Mouse (Mus musculus): ENCODE results near the gene Anks3. TPM values are rescaled to one million over a fixed set of nuclear protein-coding genes. Genes with fewer than 3 reads are reported as not detected.

Gene Anks3
- polyA plus RNA-seq, 2 experiments, result 10.2 to 16.2 TPM

DNA sequence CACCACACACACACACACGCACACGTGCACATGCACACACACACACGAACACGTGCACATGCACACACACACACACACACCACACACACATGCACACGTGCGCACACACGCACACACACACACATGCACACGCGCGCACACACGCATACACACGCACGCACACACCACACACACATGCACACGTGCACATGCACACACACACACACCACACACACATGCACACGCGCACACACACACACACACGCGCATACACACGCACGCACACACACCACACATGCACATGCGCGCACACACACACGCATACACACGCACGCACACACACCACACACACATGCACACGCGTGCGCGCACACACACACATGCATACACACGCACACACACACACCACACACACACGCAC is 28.6 kb downstream of the Anks3 start:
- no peak overlapping the region for H3K4me2 ChIP-seq (ENCODE audit: low read depth)
- H3K4me1 ChIP-seq (replicated peaks; ENCODE audit: control insufficient read depth in 2 of 2, insufficient read depth in 2 of 2, low read length in 1 of 2), result peaks cover 0 to 4% of the 10 kb centered on the region in 2 experiments; a peak in 2 of 4 replicates
- H3K9me3 ChIP-seq (ENCODE audit: control insufficient read depth, low read length), result no peaks in the 10 kb centered on the region
- no peak overlapping the region for H3K27ac ChIP-seq
- TF ChIP-seq CTCF (IDR thresholded peaks at IDR 0.05; ENCODE audit: low read depth) (no peak; the same call in 1 of the 2 replicates), EP300 (IDR thresholded peaks at IDR 0.05; ENCODE audit: low read depth) (no peak)
- no peaks in the 10 kb centered on the region for H3K27me3 ChIP-seq (ENCODE audit: control insufficient read depth, insufficient read depth, low read length)
- no peak overlapping the region for H3K4me3 ChIP-seq (ENCODE audit: insufficient read depth in 1 of 2, low read depth in 2 of 2, low read length in 2 of 2)
- peaks cover 3% of the 10 kb centered on the region; the same call in 1 of the 2 replicates for H3K36me3 ChIP-seq (replicated peaks; ENCODE audit: control insufficient read depth, insufficient read depth, low read depth)
- no peak overlapping the region for H3K9ac ChIP-seq (replicated peaks)
- DNase-seq (ENCODE audit: low read depth in 3 of 3, low spot score in 3 of 3), result no peak
- WGBS (ENCODE audit: insufficient replicate concordance), result 94% methylated on average over 31 of the region's 31 CpGs
- ATAC-seq (ENCODE audit: insufficient read depth), result no peak

DNA sequence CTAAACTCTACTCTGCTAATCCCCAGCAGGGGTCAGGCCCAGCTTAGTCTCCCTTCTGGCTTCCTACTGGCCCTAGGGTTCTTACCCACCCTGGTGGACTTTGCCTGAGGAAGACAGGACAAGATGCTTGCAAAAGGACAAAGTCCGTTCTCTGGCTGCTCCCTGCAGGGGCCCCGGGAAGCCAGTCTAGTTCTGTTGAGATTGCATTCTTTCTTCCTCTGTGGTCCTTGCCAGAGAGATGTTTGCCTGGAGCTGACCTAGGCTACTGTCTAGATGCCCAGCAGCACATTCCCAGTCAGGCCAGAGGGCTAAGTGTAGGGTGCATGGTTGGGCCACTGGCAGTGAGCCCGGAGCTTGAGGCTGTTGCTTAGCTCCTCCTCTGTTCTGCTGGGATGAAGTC is 31.6 kb downstream of the Anks3 start:
- TF ChIP-seq CTCF (IDR thresholded peaks at IDR 0.05; ENCODE audit: low read depth) (no peak), EP300 (IDR thresholded peaks at IDR 0.05; ENCODE audit: low read depth) (no peak)

DNA sequence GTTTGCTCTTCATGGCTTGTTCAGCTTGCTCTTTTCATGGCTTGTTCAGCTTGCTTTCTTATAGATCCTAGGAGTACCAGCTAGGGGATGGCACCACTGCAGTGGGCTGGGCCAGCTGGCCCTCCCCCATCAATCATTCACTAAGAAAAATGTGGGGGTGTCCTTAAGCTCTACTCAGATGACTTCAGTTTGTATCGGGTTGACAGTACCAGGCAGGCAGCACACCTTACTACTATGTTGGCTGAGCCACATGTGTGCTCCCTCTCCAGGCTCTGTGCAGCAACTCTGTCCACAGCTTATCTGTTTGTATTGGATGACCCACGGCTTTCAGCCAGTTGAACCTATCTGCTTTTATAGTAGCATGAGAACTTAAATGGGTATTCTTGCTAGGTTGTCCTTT is 35.5 kb downstream of the Anks3 start:
- Histone ChIP-seq H3K4me1 (replicated peaks; ENCODE audit: control insufficient read depth in 2 of 2, insufficient read depth in 2 of 2, low read length in 1 of 2) (0 out of 4 replicates have a peak, but pooled peaks cover 0 to 6% of the 10 kb centered on the region in 2 experiments), H3K9ac (replicated peaks) (no peak overlapping the region), H3K9me3 (ENCODE audit: control insufficient read depth, low read length) (no peaks in the 10 kb centered on the region), H3K36me3 (replicated peaks; ENCODE audit: control insufficient read depth, insufficient read depth, low read depth) (peaks cover 3% of the 10 kb centered on the region), H3K27ac (no peak overlapping the region), H3K27me3 (ENCODE audit: control insufficient read depth, insufficient read depth, low read length) (no peaks in the 10 kb centered on the region), H3K4me3 (ENCODE audit: insufficient read depth in 1 of 2, low read depth in 2 of 2, low read length in 2 of 2) (no peak overlapping the region), H3K4me2 (ENCODE audit: low read depth) (no peak overlapping the region)
- ATAC-seq (ENCODE audit: insufficient read depth) (no peak), DNase-seq (ENCODE audit: low read depth in 3 of 3, low spot score in 3 of 3) (no peak)
- TF ChIP-seq CTCF (IDR thresholded peaks at IDR 0.05; ENCODE audit: low read depth) (no peak), EP300 (IDR thresholded peaks at IDR 0.05; ENCODE audit: low read depth) (no peak)
- 55% methylated on average over 2 of the region's 2 CpGs for WGBS (ENCODE audit: insufficient replicate concordance)

More for the DNA sequence above, 31.6 kb downstream of the Anks3 start:
- Histone ChIP-seq H3K27me3 (ENCODE audit: control insufficient read depth, insufficient read depth, low read length) (no peaks in the 10 kb centered on the region), H3K9me3 (ENCODE audit: control insufficient read depth, low read length) (no peaks in the 10 kb centered on the region), H3K27ac (no peak overlapping the region), H3K9ac (replicated peaks) (no peak overlapping the region), H3K36me3 (replicated peaks; ENCODE audit: control insufficient read depth, insufficient read depth, low read depth) (peaks cover 3% of the 10 kb centered on the region; the same call in 1 of the 2 replicates), H3K4me3 (ENCODE audit: insufficient read depth in 1 of 2, low read depth in 2 of 2, low read length in 2 of 2) (no peak overlapping the region), H3K4me2 (ENCODE audit: low read depth) (no peak overlapping the region), H3K4me1 (replicated peaks; ENCODE audit: control insufficient read depth in 2 of 2, insufficient read depth in 2 of 2, low read length in 1 of 2) (0 out of 4 replicates have a peak, but pooled peaks cover 0 to 3% of the 10 kb centered on the region in 2 experiments)
- DNase-seq (ENCODE audit: low read depth in 3 of 3, low spot score in 3 of 3), result no peak
- ATAC-seq (ENCODE audit: insufficient read depth), result no peak
- WGBS (ENCODE audit: insufficient replicate concordance), result 76% methylated on average over 3 of the region's 3 CpGs

DNA sequence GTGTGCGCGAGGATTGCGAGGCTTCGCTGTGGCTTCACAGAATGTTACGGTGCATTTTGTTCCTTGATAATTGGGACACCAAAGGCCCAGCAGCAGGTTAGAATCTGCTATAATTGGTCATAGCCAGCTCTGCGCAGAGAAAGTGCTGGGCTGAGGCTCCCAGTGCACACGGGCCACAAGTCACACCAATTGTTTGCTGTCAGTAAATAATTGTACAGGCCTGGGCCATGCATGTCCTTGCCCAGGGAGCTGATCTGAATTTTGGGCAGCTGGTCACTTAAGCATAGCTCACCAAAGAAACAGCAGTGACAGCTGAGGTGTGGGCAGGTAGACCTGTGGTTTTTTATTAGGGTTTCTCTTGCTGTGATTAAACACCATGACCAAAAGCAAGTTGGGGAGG is 36.0 kb downstream of the Anks3 start:
- 84% methylated on average over 7 of the region's 7 CpGs for WGBS (ENCODE audit: insufficient replicate concordance)
- Histone ChIP-seq H3K9me3 (ENCODE audit: control insufficient read depth, low read length) (no peaks in the 10 kb centered on the region), H3K9ac (replicated peaks) (no peak overlapping the region), H3K27ac (no peak overlapping the region), H3K36me3 (replicated peaks; ENCODE audit: control insufficient read depth, insufficient read depth, low read depth) (peaks cover 3% of the 10 kb centered on the region), H3K4me1 (replicated peaks; ENCODE audit: control insufficient read depth in 2 of 2, insufficient read depth in 2 of 2, low read length in 1 of 2) (0 out of 4 replicates have a peak, but pooled peaks cover 0 to 6% of the 10 kb centered on the region in 2 experiments), H3K4me2 (ENCODE audit: low read depth) (no peak overlapping the region), H3K27me3 (ENCODE audit: control insufficient read depth, insufficient read depth, low read length) (no peaks in the 10 kb centered on the region), H3K4me3 (ENCODE audit: insufficient read depth in 1 of 2, low read depth in 2 of 2, low read length in 2 of 2) (no peak overlapping the region)
- DNase-seq (ENCODE audit: low read depth in 3 of 3, low spot score in 3 of 3), result no peak
- TF ChIP-seq CTCF (IDR thresholded peaks at IDR 0.05; ENCODE audit: low read depth) (no peak), EP300 (IDR thresholded peaks at IDR 0.05; ENCODE audit: low read depth) (no peak)
- ATAC-seq (ENCODE audit: insufficient read depth), result 0 out of 2 replicates have a peak, but pooled peaks have one; percentile 17

DNA sequence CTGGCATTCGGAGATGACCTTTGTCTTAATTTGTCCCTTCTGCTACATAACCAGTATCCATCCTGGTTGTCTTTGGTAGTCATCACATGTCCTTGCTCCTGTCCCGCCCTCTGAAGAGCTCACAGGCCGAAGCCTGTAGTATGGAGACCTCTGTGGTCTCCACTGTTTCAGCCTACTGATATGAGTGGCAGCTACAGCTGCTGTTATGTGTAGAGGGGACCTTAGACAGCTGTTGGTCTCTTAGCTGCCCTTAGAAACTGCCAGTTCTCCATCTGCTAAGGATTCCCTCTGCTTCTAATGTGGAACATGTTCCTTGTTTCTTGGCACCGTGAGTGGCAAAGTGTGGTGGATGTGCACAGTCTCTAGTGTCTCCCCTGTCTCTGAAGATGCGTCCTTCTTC is 40.0 kb downstream of the Anks3 start:
- DNase-seq (ENCODE audit: low read depth in 3 of 3, low spot score in 3 of 3), result no peak

More for the DNA sequence above, 40.0 kb downstream of the Anks3 start:
- Histone ChIP-seq H3K4me1 (replicated peaks; ENCODE audit: control insufficient read depth in 2 of 2, insufficient read depth in 2 of 2, low read length in 1 of 2) (0 out of 4 replicates have a peak, but pooled peaks cover 0 to 8% of the 10 kb centered on the region in 2 experiments), H3K36me3 (replicated peaks; ENCODE audit: control insufficient read depth, insufficient read depth, low read depth) (no peaks in the 10 kb centered on the region; the same call in none of the 2 replicates), H3K4me3 (ENCODE audit: insufficient read depth in 1 of 2, low read depth in 2 of 2, low read length in 2 of 2) (no peak overlapping the region), H3K9ac (replicated peaks) (no peak overlapping the region), H3K4me2 (ENCODE audit: low read depth) (no peak overlapping the region), H3K27ac (no peak overlapping the region), H3K27me3 (ENCODE audit: control insufficient read depth, insufficient read depth, low read length) (no peaks in the 10 kb centered on the region), H3K9me3 (ENCODE audit: control insufficient read depth, low read length) (no peaks in the 10 kb centered on the region)
- ATAC-seq (ENCODE audit: insufficient read depth), result no peak
- TF ChIP-seq CTCF (IDR thresholded peaks at IDR 0.05; ENCODE audit: low read depth) (no peak), EP300 (IDR thresholded peaks at IDR 0.05; ENCODE audit: low read depth) (no peak)
- WGBS (ENCODE audit: insufficient replicate concordance), result 71% methylated on average over 5 of the region's 5 CpGs
